Mouse (Mus musculus) erythroblast, embryonic 14.5 days (primary cell): Measurements from ENCODE around the gene Nkx1-2.

Experiments used
- GATA1 ChIP-seq: IDR thresholded peaks from 2 replicates; pipeline ENCODE4 v1.6.1; 2012; ENCODE audit warnings: low read length, inconsistent platforms, mixed read lengths
- TAL1 ChIP-seq: IDR thresholded peaks from 3 replicates; pipeline ENCODE4 v1.6.1; 2012; ENCODE audit warnings: low read length, inconsistent platforms, mixed read lengths

DNA sequence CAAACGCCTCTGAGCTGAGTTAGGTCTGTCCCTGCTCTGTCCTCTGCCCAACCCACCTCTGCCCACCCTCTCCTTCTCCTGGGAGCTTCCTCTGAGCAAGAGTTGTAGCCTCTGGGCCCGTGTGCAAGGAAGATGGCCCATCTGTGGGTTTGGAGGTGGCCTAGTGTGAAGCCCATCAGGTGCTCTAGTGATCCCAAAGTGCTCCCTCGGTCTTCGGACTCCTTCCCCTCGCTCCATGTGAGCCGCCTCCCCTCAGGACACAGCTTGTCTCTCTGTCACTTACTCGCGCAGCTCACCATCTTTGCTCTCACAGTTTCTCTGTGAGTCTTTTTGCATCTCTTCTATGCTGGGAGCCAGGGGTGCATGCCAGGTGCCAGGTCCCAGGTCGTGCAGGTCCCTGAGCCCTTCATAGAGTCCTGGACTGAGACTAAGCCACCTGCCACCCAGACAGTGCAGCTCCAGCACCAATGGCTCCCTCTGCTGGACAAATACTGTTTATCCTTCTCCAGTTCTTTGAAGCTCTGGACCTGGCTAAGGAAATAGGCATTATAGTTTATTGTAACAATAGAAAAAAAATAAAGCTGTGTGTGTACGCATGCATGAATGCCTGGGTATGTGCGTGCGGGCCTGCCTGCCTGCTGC, 39.1 kb upstream of the Nkx1-2 start:
- TF ChIP-seq TAL1 (no peak), GATA1 (no peak)
